Mouse (Mus musculus) embryonic facial prominence, embryonic 12.5 days (tissue): ENCODE data around the gene Myo1a. TPM values are rescaled to one million over a fixed set of nuclear protein-coding genes. Genes with fewer than 3 reads are reported as not detected.

Source experiments
- polyA plus RNA-seq: library from polyadenylated mRNA; unstranded; fragments of >200 nt; fragmentation: Nextera tagmentation; extraction: Ambion mirVana; gene quantifications from 2 replicates; pipeline ENCODE4 v1.2.1, GENCODE M21; 2016

The Myo1a gene
- polyA plus RNA-seq, 1 experiment from 2014 or later, result 0.58 TPM

Other genes with a start within 250 kb of the Myo1a start
- gene Stac3, start 203.5 kb upstream of the Myo1a start, polyA plus RNA-seq, result 5.9 and 7.9 TPM in 2 replicates
- gene Ndufa4l2, start 190.2 kb upstream of the Myo1a start, polyA plus RNA-seq, result 2.9 and 3.4 TPM in 2 replicates
- gene Shmt2, start 182.7 kb upstream of the Myo1a start, polyA plus RNA-seq, result 82.4 and 88.2 TPM in 2 replicates
- gene Nxph4, start 170.6 kb upstream of the Myo1a start, polyA plus RNA-seq, result 6.5 and 8.0 TPM in 2 replicates
- gene Lrp1, start 84.0 kb upstream of the Myo1a start, polyA plus RNA-seq, result 115 TPM in 2 replicates
- 13.0 and 13.3 TPM in 2 replicates for gene Stat6, start 62.2 kb upstream of the Myo1a start, polyA plus RNA-seq
- gene Nemp1, start 38.3 kb upstream of the Myo1a start, polyA plus RNA-seq, result 9.0 and 11.9 TPM in 2 replicates
- gene Nab2, start 36.6 kb upstream of the Myo1a start, polyA plus RNA-seq, result 18.8 and 19.5 TPM in 2 replicates
- 1.2 and 2.1 TPM in 2 replicates for gene Tac2, start 19.3 kb downstream of the Myo1a start, polyA plus RNA-seq
- 4.8 and 5.2 TPM in 2 replicates for gene Zbtb39, start 34.4 kb downstream of the Myo1a start, polyA plus RNA-seq
- gene Gpr182, start 46.6 kb downstream of the Myo1a start, polyA plus RNA-seq, result 0.48 and 0.70 TPM in 2 replicates
- not detected in 2 replicates for gene Rdh1, start 54.6 kb downstream of the Myo1a start, polyA plus RNA-seq
- 0.09 TPM in 1 of 2 replicates, not detected in the other for gene Rdh16f1, start 54.6 kb downstream of the Myo1a start, polyA plus RNA-seq
- 0.09 TPM in 1 of 2 replicates, not detected in the other for gene Rdh9, start 71.2 kb downstream of the Myo1a start, polyA plus RNA-seq
- not detected in 2 replicates for gene Rdh16, start 96.0 kb downstream of the Myo1a start, polyA plus RNA-seq
- not detected in 2 replicates for gene Rdh19, start 144.8 kb downstream of the Myo1a start, polyA plus RNA-seq
- not detected in 2 replicates for gene Rdh16f2, start 161.3 kb downstream of the Myo1a start, polyA plus RNA-seq
- not detected in 2 replicates for gene Rdh7, start 183.6 kb downstream of the Myo1a start, polyA plus RNA-seq
- gene Sdr9c7, start 193.3 kb downstream of the Myo1a start, polyA plus RNA-seq, result not detected in 2 replicates